Mouse (Mus musculus): ENCODE measurements around the gene 2310030G06Rik.

DNA sequence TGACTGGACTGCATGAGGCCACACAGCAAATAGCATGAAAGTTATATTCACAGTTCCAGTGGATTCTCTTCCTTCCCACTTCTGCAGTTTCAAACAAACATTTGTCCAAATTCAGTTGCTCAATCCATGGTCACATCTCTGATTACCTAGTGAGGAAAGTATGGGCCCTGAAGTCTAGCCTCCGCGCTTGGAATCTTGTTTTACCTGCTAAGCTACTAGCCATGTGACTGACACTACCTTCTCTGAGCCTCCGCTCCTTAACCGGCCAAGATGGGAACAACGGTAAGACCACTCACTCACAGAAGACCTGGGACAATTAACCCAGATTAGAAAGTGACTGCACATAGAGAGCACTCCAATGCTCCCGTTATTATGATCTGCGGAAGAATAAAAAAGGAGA is 530 bp downstream of the 2310030G06Rik start:
- no peak for TF ChIP-seq POLR2A (IDR thresholded peaks at IDR 0.05; ENCODE audit: insufficient read length, low read depth)
- TF ChIP-seq MAX (IDR thresholded peaks at IDR 0.05; ENCODE audit: low read depth), result no peak
- no peak for TF ChIP-seq USF1 (IDR thresholded peaks at IDR 0.05; ENCODE audit: low read depth)
- no peak for TF ChIP-seq MYOG (IDR thresholded peaks at IDR 0.05; ENCODE audit: control insufficient read depth in 1 of 3, insufficient read depth in 1 of 3, insufficient read length in 2 of 3, low read depth in 2 of 3)
- no peak for TF ChIP-seq TCF12 (IDR thresholded peaks at IDR 0.05; ENCODE audit: insufficient read depth, poor library complexity, severe bottlenecking)
- TF ChIP-seq MYOD1 (IDR thresholded peaks at IDR 0.05; ENCODE audit: control insufficient read depth in 1 of 3, insufficient read length in 2 of 3, low read depth in 2 of 3), result no peak
- no peak for TF ChIP-seq E2F4 (IDR thresholded peaks at IDR 0.05; ENCODE audit: insufficient read depth)
- TF ChIP-seq POLR2AphosphoS2 (IDR thresholded peaks at IDR 0.05; ENCODE audit: insufficient read length, low read depth), result no peak
- TF ChIP-seq TCF3 (IDR thresholded peaks at IDR 0.05; ENCODE audit: insufficient read length, low read depth), result no peak
